Mouse (Mus musculus): ENCODE data around the gene Mark4.

Gene Mark4

GRCm38 (mm10) chr7:19470308-19470707 lies 11.7 kb upstream of the Mark4 start:
- in situ Hi-C loops (cut with MboI): no loop called here

DNA sequence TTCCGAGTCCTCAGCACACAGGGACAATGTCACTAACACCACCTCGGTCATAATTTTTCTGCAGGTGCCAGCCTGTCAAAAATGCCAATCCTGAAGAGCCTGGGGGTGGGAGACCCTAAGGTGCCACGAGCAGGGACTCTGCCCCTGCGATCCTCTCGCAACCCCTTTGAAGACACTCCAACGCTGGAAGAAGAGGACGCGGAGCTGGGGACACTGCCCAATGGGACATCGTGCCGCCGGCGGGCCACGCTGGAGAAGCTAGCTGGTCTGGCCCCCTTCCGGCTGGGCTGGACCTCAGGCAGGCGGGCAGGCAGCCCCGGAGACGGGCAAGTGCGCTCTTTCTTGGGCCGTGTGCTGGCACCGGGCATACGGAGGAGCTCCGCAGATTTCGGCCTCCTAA lies 10.8 kb upstream of the Mark4 start:
- in situ Hi-C loops (cut with MboI): no loop called here

- in situ Hi-C loops (cut with MboI): no loop called here
Observed at GRCm38 (mm10) chr7:19468279-19468678, 9.7 kb upstream of the Mark4 start.

GRCm38 (mm10) chr7:19467638-19468037 lies 9.0 kb upstream of the Mark4 start:
- in situ Hi-C loops (cut with MboI): no loop called here

GRCm38 (mm10) chr7:19466602-19467145 lies 8.1 kb upstream of the Mark4 start:
- in situ Hi-C loops (cut with MboI): no loop called here

GRCm38 (mm10) chr7:19464367-19465307 lies 6.0 kb upstream of the Mark4 start:
- in situ Hi-C loops (cut with MboI): no loop called here

- in situ Hi-C loops (cut with MboI): no loop called here
Observed at GRCm38 (mm10) chr7:19462884-19463381, 4.3 kb upstream of the Mark4 start, which contains the start of gene Exoc3l2. Gene Exoc3l2, plus strand, starts transcription at chr7:19463331.

- in situ Hi-C loops (cut with MboI): no loop called here
Observed at GRCm38 (mm10) chr7:19462443-19462842, 3.8 kb upstream of the Mark4 start.

- in situ Hi-C loops (cut with MboI): no loop called here
Observed at GRCm38 (mm10) chr7:19461488-19461887, 2.9 kb upstream of the Mark4 start.

GRCm38 (mm10) chr7:19460500-19460899 lies 1.9 kb upstream of the Mark4 start:
- in situ Hi-C loops (cut with MboI): no loop called here

GRCm38 (mm10) chr7:19459144-19459870 lies 686 bp upstream of the Mark4 start:
- in situ Hi-C loops (cut with MboI): no loop called here

DNA sequence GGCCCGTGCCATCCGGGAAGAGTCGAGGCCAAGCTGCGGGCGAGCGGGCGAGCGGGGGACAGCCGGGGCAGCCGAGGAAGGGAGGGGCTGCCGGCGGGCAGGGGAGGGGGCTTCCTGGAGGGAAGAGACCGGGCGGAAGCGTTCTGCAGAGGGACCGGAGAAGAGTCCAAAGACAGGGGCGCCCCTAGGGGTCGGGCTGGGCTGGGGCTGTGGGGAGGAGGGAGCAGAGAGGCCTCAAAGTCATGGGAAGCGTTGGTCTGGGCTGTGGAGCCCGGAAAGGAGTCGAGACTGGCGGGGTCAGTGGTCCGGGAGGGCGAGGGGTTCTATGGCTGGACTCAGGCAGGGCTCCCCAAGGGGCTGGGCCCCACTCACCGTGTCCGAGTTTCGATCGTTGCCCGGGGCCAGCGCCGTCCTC lies 542 bp downstream of the Mark4 start:
- in situ Hi-C loops (cut with MboI): no loop called here

GRCm38 (mm10) chr7:19457414-19458071 lies 1.1 kb downstream of the Mark4 start:
- in situ Hi-C loops (cut with MboI): no loop called here

DNA sequence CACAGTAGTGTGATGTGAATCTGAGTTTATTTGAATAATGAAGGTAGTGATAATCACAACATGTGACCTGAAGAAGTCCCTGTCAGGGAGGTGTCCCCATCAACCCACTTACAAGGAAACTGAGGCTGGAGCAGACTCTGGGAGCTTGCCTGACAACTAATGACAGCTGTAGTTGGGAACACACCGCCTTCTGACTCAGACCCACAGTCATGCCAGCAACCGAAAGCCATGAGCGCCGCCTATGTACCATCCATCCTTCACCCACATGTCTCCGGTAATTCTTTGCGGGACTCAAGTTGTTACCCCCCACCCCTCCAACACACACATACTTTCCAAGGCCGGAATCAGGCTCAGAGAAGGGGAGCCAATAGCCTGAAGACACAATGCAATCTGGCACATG lies 2.0 kb downstream of the Mark4 start:
- in situ Hi-C loops (cut with MboI): no loop called here

DNA sequence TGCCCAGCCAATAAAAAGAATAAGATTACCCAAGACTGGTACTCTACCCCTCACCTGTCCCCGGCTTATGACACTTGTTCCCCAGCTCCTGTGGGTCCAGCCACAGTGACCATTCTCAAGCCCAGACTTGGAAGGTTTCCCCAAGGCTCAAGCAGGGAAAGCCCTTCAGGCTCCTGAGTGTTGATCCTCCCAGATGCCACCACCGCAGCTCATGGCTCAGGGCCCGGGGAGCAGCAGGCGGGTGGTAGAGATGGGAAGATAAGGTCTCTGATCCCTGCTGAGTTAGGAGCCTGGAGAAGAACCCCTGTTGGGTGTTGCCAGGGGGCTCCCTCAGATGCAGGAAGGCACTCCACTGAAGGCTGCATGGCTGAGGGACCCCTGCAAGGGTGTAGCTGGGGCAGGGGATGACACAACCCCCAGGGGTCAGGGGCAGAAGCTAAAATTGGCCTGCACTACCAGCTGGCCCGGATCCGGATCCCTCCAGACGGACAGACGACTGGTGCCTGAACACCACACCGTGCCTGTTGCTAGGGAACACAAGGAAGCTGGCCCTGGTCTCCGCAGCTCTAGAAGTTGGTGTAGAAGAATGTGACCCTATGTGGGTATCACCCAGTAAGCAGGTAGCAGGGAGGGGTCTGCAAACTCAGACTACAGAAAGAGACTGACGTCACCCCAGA lies 2.7 kb downstream of the Mark4 start:
- in situ Hi-C loops (cut with MboI): no loop called here

GRCm38 (mm10) chr7:19455186-19455585 lies 3.4 kb downstream of the Mark4 start:
- in situ Hi-C loops (cut with MboI): no loop called here

- in situ Hi-C loops (cut with MboI): no loop called here
Observed at GRCm38 (mm10) chr7:19449165-19449564, 9.5 kb downstream of the Mark4 start.

- in situ Hi-C loops (cut with MboI): no loop called here
Observed at GRCm38 (mm10) chr7:19447689-19448088, 10.9 kb downstream of the Mark4 start.

- in situ Hi-C loops (cut with MboI): no loop called here
Observed at GRCm38 (mm10) chr7:19444801-19445200, 13.8 kb downstream of the Mark4 start.

DNA sequence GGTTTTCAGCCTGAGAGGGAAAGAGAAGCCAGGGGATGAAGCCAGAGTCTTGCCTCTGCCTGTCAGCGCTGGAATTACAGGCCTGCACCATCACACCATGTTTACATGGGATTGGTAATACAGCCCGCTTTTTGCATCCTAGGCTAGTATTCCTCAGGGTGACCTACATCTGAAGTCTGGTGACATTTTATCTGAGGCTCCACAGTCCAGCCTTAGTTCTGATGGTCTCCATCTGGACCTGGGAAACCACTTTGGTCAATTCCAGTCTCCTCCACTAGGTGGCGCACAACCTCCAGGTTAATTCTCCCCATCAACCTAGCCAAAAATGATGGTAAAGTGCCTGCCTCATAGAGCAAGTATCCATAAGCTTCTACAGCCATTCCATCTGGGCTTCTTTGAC lies 15.3 kb downstream of the Mark4 start:
- in situ Hi-C loops (cut with MboI): no loop called here

DNA sequence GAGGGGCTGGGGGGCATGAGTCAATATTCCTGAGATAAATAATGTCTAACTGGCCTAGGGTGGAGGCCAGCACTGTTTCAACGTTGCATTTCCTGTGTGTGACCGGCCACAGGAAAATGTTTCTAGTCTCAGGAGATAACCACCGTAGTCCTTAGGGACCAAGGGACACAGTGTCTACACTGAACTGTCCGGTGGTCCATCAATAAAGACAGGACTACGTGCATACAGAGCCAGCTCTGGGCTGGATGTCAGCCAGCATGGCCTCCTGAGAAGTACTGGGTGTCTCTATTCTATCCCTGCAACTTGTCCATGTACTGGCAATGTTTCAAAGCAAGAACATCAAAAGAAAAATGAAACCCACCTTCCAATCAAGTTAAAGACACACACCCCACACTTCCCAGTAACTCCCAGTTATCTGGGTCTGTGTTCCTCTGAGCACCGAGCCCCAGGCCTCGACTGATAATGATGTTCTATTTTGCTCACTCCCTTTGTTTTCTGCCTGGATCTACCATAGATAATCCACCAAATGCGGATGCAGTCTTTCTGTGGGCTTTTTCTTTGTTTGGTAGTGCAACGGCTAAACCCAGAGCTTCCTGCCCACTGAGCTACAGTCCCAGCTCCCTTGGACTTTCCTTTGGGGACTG lies 17.1 kb downstream of the Mark4 start:
- in situ Hi-C loops (cut with MboI): no loop called here

All from mature B cell (primary cell).